Mouse (Mus musculus): ENCODE results near the gene Ppm1d.

Gene Ppm1d

DNA sequence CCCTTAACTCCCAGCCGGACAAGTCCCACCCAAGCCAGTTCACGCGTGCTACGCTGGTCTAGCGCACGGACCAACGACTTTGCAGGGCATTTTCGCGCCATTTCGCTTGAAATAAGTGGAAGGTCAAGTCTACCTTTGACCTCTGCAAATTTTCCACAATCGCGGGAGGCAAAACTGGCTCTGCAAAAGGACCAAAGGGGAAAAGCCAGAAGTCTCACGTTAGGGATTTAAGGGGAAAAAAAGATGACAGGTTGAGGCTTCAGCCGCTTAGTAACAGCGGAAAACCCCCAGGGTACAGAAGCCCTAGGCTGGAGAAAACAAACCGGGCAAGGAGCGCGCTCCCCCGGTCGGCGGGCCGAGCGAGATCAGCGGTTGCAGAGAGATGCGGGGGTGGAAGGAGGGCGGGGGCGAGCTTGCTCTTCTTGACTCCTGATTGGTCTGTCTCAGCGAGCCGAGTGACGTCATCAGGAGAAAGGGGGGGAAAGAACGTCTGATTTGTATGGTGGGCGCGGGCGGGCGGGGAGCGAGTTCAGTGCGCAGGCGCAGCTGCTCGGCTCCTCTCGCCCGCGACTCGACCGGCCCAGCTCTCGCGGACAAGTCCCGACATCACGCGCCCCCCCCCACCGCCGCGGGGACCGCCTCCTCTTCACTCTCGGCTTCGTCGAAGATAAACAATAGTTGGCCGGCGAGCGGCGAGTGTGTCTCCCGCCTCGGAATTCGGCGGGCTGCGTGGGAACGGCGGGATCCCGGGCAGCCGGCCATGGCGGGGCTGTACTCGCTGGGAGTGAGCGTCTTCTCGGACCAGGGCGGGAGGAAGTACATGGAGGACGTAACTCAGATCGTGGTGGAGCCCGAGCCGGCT, at the start of gene Ppm1d:
Gene Ppm1d, plus strand, starts transcription at position 532 of the 862 bp plus-strand sequence.
- peak; percentile 96 for DNase-seq (ENCODE audit: low spot score)

DNA sequence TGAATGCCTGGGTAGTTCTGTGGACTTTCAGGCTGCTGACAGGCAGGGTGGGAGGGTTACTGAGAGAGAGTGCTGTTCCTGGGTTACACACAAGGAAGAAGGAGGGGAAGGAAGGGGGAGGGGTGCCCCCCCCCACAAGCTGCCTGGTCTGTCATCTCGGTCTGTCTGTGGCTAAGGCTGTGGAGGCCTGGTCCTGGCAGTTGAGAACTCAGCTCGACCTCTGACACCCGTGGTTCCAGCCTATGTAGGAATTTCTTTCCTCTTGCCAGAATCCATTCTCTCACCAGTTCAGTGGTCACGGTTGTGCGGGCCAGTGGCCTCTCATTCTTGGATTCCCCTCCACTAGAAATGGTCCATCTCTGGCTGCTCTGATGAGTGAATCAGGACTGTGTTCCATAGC, 46.4 kb upstream of the Ppm1d start:
- no peak for DNase-seq (ENCODE audit: low spot score)

DNA sequence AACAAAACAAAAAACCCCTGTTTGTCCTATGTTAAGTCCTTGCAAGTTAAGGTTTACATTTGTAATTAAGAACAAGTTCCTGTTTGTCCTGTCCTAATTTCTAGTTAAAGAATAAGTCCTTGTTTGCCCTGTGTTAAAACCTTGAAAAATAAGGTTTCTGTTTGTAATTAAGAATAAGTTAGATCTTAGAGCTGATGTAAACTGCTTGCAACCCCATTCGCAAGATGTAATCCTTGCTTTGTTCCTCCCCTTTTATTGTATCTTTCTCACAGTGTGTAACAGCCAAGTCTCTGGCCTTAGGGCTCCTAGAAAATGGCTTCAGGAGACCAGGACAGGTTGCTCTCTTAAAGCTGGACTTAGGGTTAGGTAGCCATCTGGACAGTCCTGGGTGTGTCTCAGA, 43.7 kb upstream of the Ppm1d start:
- DNase-seq (ENCODE audit: low spot score) = no peak

- DNase-seq (ENCODE audit: low spot score) = no peak
Observed at GRCm38 (mm10) chr11:85270631-85271030, 40.4 kb upstream of the Ppm1d start.

DNA sequence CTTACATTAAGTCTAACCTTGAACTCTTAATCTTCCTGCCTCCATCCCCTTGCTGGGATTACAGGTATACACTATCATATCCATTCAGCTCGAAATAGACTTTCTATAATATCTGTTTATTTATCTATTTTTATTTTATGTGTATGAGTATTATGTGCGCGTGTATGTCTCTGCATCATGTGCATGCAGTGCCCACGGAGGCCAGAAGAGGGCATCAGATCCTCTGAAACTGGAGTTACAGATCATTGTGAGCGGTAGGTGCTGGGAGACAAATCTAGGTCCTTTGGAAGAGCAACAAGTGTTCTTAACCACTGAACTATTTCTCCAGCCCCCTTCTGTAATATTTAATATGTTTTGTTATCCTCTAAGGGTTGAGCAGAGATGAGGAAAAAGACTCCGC, 37.7 kb upstream of the Ppm1d start:
- DNase-seq (ENCODE audit: low spot score) = no peak

DNA sequence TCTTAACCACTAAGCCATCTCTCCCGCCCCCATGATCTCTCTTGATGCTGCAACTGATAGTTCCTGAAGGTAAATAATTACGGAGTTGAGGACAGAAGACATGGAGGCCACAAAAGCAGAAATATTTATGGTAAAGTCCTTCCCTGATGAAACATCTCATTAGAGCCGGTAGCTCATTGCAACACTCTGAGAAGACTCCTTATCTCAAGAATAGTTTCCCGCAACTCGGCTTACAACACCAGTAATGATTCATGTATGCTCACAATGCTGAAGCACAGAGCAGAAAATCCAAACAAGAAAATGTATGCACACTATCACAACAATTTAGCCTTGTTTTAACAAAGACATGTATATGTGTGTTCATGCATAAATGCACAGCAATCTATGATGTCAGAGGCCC, 35.9 kb upstream of the Ppm1d start:
- no peak for DNase-seq (ENCODE audit: low spot score)

DNA sequence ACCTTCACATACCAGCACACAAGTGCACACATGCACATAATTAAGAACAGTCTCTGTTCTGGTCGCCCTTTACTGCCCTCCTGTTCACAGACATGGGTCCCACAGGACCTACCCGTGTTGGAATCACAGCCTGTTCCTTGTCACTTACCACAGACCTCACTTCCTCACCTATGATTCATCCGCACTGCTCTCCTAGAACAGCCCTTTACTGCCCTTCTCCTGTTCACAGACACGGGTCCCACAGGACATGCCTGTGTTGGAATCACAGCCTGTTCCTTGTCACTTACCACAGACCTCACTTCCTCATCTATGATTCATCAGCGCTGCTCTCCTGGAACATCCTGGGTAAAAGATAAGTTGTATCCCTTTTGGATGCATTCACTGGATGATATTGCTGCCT, 33.4 kb upstream of the Ppm1d start:
- DNase-seq (ENCODE audit: low spot score) = no peak

- DNase-seq (ENCODE audit: low spot score) = no peak
Observed at GRCm38 (mm10) chr11:85278175-85278574, 32.9 kb upstream of the Ppm1d start.

DNA sequence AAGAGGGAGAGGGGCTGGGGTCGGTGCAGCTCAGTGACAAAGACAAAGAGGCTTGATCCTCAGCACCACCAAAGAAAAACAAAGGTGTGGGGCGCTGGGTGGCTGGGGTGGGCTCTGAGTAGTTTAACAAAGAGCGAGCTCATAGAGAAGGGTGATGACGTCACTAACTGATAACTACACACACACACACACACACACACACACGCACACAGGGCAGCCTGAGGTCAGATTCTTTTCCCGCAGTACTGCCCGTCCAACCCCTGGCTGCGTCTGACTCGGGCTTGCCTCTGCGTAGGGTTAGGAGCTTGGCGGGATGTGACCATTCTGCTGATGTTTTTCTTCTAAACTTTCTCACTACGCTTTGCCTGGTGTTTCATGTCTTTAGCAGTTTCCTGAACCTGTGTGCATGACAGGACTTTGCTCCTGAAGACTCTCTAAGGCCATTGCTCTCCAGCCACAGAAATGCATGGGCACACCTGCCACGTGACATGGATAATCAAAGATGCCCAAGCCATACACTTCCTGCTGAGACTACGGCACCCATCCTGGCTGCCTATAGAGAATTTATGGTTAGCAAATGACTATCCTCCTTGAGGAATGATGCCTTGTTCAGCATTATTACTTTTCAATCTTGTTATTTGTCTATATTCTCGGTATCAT, 29.7 kb upstream of the Ppm1d start:
- no peak for DNase-seq (ENCODE audit: low spot score)

DNA sequence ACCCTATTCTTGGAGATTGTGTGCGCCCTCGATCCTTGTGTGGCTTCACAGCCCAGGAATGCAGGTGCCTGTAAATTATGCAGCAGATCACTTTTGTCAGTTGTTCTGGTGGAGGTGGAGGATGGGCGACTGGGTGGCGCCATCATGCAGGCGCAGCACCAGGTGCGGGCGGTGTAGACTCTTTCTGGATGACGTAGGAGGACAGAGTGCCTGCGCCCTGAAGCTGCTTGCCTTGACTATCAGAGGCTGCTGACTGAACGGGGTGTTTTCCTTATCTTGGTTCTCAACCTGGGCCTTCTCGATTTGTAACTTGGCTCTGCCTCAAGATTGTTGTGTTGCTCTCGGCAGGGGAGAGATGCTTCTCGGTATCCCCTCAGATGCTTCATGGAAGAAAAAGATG, 13.1 kb upstream of the Ppm1d start:
- no peak for DNase-seq (ENCODE audit: low spot score)

- no peak for DNase-seq (ENCODE audit: low spot score)
Observed at GRCm38 (mm10) chr11:85299880-85300279, 11.2 kb upstream of the Ppm1d start.

- no peak for DNase-seq (ENCODE audit: low spot score)
Observed at GRCm38 (mm10) chr11:85301161-85301560, 9.9 kb upstream of the Ppm1d start.

GRCm38 (mm10) chr11:85301836-85302235, 9.2 kb upstream of the Ppm1d start:
- no peak for DNase-seq (ENCODE audit: low spot score)

- no peak for DNase-seq (ENCODE audit: low spot score)
Observed at GRCm38 (mm10) chr11:85306577-85307260, 4.3 kb upstream of the Ppm1d start.

- no peak for DNase-seq (ENCODE audit: low spot score)
Observed at GRCm38 (mm10) chr11:85308799-85309198, 2.2 kb upstream of the Ppm1d start.

- no peak for DNase-seq (ENCODE audit: low spot score)
Observed at GRCm38 (mm10) chr11:85310407-85310712, 684 bp upstream of the Ppm1d start.

GRCm38 (mm10) chr11:85311645-85312490, 824 bp downstream of the Ppm1d start:
- DNase-seq (ENCODE audit: low spot score) = no peak

DNA sequence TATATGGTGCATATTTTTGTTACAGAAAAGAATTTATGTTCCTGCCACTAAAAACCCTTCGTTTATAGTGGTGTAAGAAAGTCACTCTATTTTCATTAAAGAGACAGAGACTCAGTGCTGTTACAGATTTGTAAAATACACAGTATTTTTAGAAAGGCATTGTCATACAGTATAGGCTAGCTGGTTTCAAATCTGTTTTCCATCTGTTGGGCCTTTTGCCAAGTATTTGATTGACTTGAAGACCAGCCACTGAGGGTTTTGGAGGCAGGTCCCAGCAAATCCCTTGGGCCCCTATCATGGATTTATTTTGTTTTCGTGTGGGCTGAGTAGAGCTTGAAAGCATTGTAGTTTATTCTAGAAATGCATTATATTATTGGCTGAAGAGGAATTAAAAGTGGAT, 1.8 kb downstream of the Ppm1d start:
- peak; percentile 55 for DNase-seq (ENCODE audit: low spot score)

- DNase-seq (ENCODE audit: low spot score) = no peak
Observed at GRCm38 (mm10) chr11:85313361-85313760, 2.3 kb downstream of the Ppm1d start.

DNA sequence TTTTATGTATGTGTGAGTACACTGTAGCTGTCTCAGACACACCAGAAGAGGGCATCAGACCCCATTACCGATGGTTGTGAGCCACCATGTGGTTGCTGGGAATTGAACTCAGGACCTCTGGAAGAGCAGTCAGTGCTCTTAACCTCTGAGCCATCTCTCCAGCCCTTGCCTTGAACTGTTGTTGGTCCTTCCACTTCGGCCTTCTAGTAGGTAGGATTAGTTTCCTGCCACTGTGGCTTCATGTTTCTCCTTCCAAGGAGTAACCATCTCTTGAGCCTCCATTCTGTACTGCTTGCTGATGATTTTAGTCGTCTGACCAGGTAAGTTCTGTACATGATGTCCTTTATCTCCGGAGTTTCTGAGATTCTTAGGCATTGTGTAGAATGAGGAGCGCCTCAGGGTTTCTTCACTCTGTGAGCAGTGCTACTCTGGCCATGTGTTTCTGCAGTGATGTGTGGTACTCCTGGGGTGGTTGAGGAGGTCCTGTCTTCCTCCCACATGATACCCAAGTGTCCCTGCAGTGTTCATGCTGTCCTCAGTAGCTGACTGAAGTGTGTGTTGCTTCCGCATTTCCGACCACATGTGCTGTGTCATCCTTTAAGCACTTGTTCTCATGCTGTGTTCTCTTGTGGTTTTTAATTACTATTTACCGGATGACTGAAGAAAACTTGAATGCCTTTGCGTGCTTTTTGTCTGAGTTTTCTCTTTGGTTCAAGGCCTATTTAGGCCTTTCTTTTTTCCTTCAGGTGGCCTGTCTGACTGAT, 12.7 kb downstream of the Ppm1d start:
- DNase-seq (ENCODE audit: low spot score) = no peak

DNA sequence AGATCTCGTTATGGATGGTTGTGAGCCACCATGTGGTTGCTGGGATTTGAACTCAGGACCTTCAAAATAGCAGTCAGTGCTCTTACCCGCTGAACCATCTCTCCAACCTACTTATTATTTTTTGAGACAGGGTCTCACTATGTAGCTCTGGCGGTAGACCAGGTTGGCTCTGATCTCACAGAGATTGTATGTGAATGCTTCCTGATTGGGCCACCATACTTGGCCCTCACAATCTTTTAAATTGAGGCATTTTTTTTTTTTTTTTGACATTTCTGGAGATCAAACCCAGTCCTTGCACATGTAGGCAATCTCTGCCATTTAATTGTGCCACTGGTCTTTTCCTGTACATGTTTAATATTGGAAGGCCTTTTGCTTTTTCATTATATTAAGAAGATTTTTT, 17.7 kb downstream of the Ppm1d start:
- DNase-seq (ENCODE audit: low spot score) = no peak

Measured in left cerebral cortex, adult 11 months (tissue).